Mouse (Mus musculus) yolk sac, embryonic 10.5 days (tissue): ENCODE data around the gene Gap43.
"Not testable (repeated sequence)": the region's sequence is repeated elsewhere in the genome, so short reads cannot be mapped to it uniquely, and the experiment has no call there.

Experiments used
- DNase-seq: peaks from one replicate; pipeline ENCODE4 v3.0.0-alpha.2; 2017; ENCODE audit warnings: low spot score

Gap43 gene

DNA sequence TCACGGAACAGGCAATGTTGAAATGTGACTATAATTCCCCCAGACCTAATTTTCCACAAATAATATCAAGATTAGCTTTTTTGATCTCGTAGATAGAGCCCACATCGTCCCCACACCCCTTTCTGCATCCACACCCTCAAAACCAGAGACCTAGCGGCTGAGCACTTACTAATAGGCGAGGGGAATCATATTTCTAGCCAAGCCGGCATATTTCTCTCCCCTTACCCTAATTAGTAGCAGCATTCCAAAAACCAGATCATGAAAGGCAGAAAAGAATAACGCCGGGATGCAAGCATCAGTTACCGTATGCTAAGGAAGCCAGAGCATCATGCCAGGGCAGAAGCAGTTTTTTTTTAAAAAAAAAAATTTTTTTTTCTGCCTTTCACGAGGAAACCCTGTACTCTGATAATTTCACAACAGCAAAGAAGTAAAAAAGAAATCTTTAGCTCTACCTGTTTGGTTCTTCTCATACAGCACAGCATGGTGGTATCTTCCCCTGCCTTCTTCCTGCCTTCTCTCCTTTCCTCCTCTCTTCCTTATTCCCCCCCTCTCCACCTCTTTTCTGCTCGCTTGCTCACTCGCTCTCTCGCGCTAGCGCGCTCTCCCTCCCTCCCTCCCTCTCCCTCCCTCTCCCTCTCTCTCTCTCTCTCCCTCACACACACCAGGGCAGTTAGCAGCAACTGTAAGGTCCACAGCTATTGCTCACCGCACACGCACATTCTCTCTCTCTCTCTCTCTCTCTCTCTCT is at the start of gene Gap43:
Gene Gap43, minus strand, starts transcription at position 631 of the 748 bp plus-strand sequence.
- peak; percentile 35 for DNase-seq

DNA sequence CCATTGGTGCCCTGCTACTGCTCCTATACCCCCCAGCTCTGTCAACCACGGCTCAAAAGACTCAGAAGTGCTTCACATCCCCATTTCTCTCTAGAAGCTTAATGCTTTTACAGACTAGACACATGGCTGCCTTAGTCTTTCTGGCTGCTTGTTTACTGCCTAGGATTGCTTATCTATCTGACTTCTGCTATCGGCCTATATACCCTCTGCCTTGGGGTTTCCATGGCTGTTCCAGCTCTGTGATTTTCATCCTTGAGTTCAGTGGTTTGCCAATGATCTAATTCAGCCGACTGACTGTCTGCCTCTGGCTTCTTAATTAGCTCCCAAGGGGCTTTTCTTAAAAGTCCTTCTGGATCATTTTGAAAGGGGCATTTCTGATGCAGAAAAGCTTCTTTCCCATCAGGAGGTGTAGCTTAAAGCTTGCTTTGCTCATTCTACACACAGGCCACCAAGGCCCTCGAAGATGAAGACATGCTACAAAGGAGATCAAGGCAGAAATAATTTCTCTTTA is 40.9 kb upstream of the Gap43 start:
- DNase-seq: no peak

GRCm38 (mm10) chr16:42380641-42381040 is 40.2 kb upstream of the Gap43 start:
- no peak for DNase-seq

DNA sequence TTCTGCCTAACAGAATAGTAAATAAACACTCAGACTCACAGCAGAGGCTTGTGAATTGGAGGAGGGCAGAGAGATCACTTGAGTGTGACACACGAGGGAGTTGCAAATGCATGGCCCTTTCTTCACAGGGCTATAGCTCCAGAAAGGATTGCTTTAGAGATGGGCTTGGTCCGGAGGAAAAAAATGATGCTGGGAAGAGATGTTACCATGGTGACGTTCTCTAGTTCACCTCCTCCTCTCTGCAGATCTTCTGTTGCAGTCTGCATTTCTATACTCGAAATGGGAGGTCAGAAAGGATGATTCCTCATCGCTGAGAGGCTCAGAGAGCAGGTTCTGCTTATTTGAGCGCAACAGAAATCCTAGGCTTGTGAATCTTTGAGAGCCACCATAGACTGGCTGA is 29.7 kb upstream of the Gap43 start:
- no peak for DNase-seq

DNA sequence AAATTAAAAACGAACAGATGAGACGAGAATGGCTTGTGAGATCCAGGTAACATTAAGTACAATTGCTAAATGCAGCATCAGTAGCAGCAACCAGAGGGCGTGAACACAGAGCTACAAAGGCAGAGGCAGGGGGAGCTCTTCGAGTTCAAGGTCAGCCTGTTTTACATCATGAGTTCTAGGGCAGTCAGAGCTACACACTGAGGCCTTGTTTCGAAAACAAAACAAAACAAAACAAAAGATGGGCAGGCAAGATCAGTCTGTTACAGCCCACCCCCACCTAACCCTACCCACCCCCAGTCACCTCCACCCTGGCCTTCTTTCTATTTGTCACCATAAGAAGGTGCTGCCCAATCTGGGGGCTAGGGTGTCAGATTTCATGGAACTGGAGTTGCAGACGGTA is 28.9 kb upstream of the Gap43 start:
- no peak for DNase-seq

GRCm38 (mm10) chr16:42360061-42360460 is 19.6 kb upstream of the Gap43 start:
- DNase-seq: no peak

DNA sequence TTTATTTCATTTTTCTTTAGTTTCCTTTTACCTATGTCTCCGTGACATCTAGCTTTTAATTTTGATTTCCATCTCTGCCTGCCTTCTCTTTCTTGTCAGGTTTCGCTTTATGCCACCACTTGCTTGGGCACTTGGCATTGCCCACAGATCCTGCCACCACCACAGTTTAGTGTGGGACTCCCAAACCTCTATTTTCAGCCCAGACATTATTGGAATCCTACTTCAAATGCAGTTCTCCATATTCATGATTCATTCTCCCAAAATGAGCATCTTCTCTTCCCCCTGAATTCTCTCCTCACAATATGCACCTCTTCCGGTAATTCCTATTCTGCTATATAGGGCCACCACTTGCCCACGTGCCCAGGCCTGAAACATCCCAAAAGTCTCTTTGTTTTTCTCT is 17.6 kb upstream of the Gap43 start:
- no peak for DNase-seq

- DNase-seq: no peak
These were observed 9.6 kb upstream of the Gap43 start for GRCm38 (mm10) chr16:42350076-42350475.

DNA sequence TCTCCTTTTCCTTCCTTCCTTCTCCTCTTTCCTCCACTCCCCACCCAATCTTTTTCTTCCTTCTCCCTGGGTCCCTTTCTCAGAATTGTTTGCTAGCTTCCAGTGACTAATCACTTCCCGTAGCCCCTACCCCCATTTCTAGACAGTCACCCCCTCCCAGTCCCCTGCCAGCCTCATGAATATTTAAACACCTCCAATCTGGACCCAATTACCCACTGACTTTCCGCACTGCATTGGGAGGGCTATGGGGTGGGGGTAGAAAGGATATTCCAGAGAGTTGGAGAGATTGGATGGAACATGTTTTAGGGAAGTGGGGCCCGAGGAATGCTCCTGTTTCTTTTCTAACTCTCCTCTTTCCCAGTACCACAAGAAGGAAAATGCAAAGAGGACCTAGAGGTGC is 414 bp upstream of the Gap43 start:
- DNase-seq: not testable (repeated sequence)

DNA sequence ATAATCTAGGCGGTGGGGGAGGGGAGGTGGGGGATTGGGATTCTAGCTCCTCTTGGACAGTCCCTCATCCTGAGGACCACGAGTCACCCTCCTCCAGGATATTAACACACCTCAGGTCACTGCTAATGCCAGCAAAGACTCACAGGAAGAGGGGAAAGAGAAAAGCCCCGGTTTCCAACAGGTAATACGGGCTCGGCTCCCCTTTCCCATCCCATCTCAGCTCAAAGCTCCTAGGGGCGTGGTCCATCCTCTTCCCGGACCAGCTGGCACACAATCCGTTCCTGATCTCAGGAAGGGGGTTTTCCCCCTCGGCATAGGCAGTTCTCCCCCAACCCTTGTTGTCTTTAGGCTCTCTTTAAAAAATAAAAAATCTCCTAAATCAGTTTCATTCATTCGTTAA is 939 bp downstream of the Gap43 start:
- DNase-seq: no peak

GRCm38 (mm10) chr16:42338987-42339386 is 1.5 kb downstream of the Gap43 start:
- DNase-seq: no peak

DNA sequence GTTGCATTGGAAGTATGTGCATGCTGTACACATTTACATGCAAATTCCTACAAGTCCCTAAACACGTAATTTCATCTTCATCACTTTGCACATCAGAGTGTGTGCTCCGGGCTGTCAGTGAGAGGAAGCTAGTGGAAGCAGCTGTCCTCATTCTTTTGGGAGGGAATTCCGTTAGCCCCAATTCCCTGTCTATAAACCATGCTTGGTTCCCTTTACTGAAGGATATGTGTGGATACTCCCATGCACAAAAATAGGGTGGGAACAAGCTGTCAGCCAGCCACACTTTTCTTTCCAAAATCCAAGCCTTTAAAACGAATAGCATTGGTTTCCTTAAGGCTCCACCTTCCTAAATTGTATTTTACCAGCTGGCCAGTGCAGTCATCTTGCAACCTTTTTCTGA is 2.1 kb downstream of the Gap43 start:
- no peak for DNase-seq

- no peak for DNase-seq
These were observed 2.8 kb downstream of the Gap43 start for GRCm38 (mm10) chr16:42337663-42338062.

- peak; percentile 45 for DNase-seq
These were observed 3.8 kb downstream of the Gap43 start for GRCm38 (mm10) chr16:42336610-42337009.

DNA sequence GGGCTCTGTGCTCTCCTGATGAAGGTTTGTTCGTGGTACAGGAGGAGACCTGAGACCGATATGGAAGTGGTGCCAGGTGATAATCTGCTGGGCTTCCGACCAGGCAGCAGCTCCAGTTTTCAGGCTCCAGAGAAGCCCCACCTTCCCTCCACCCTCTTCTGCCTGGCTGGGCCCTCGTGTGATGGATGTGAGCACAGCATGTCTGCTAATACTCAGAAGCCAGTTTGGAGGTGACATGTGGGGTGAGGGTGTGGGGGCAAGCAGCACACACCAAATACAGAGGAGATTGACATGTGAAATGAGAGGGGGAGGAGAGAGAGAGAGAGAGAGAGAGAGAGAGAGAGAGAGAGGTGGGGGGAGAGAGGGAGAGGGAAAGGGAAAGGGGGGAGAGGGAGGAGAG is 8.1 kb downstream of the Gap43 start:
- no peak for DNase-seq

DNA sequence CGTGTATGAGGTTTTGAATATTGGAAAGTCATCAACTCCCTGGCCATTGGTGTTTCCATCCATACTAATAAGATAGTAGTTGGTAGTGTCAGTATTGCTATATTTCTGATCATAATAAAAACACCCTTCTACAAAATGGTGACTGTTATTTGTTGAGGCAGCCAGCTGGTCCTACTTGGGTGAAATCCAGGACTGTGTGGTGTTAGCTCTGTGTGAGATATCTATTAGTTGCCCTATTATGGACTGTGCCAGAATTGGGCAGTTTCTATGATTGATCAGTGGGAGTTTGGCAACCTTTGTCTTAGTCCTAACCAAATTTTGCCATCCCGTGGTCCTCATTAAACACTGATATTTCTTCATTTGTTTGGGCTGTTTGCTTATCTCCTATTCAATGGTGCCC is 14.3 kb downstream of the Gap43 start:
- no peak for DNase-seq

DNA sequence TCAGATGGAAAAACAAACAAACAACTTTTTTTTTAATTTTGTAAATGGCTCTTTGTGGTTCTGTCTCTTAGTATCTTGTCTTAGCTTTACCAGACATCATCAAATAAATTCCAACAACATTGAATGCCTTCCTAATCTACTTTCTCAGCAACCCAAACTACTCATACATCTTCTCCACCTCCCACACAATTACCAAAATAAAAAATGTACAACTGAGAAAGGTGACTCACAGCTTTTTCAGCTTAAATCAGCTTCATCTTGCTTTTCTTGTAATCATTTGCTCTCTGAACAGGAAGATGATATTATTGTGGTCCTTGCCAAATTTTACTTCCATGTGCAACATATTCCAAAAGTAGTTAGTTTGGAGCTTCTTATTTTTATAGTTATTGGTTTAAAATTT is 14.9 kb downstream of the Gap43 start:
- DNase-seq: no peak

- no peak for DNase-seq
These were observed 20.6 kb downstream of the Gap43 start for GRCm38 (mm10) chr16:42319831-42320230.

GRCm38 (mm10) chr16:42319365-42319764 is 21.1 kb downstream of the Gap43 start:
- DNase-seq: no peak

GRCm38 (mm10) chr16:42312125-42312524 is 28.3 kb downstream of the Gap43 start:
- DNase-seq: no peak

GRCm38 (mm10) chr16:42308761-42309160 is 31.7 kb downstream of the Gap43 start:
- no peak for DNase-seq

GRCm38 (mm10) chr16:42305934-42306701 is 34.3 kb downstream of the Gap43 start:
- DNase-seq: peak; percentile 57

GRCm38 (mm10) chr16:42303461-42303860 is 37.0 kb downstream of the Gap43 start:
- no peak for DNase-seq
